Mouse (Mus musculus) stomach, embryonic 14.5 days (tissue): ENCODE measurements around the gene Mapre3. TPM values are rescaled to one million over a fixed set of nuclear protein-coding genes. Genes with fewer than 3 reads are reported as not detected.

Source experiments
- ATAC-seq: fragments of 200-750 bp; cut with Nextera tagmentation; 2 replicates; pipeline ENCODE4 v1.8.0; 2017; ENCODE audit warnings: low read depth, moderate TSS enrichment; ENCODE audit not compliant: insufficient number of reproducible peaks, insufficient read depth, low FRiP score
- H3K27ac ChIP-seq: fragments of 300-500 bp; sonication (generic); 2 replicates; pipeline ENCODE4 v1.5.1; 2014; ENCODE audit warnings: mild to moderate bottlenecking, low read length, moderate library complexity, mixed read lengths
- H3K27me3 ChIP-seq: fragments of 300-500 bp; sonication (generic); 2 replicates; pipeline ENCODE4 v1.6.1; 2014; ENCODE audit warnings: low read length, control low read depth, mixed read lengths; ENCODE audit not compliant: control insufficient read depth, insufficient read depth
- H3K36me3 ChIP-seq: fragments of 300-500 bp; sonication (generic); 2 replicates; pipeline ENCODE4 v1.6.1; 2014; ENCODE audit warnings: mild to moderate bottlenecking, control low read depth, low read length, moderate library complexity, mixed read lengths; ENCODE audit not compliant: control insufficient read depth, insufficient read depth
- H3K4me1 ChIP-seq: fragments of 300-500 bp; sonication (generic); 2 replicates; pipeline ENCODE4 v1.6.1; 2014; ENCODE audit warnings: low read length, control low read depth, mixed read lengths; ENCODE audit not compliant: control insufficient read depth, insufficient read depth
- H3K4me2 ChIP-seq: fragments of 300-500 bp; sonication (generic); replicated peaks from 2 replicates; pipeline ENCODE4 v1.6.1; 2014; ENCODE audit warnings: low read depth, low read length, control low read depth
- H3K4me3 ChIP-seq: fragments of 300-500 bp; sonication (generic); 2 replicates; pipeline ENCODE4 v1.5.1; 2014; ENCODE audit warnings: low read depth, low read length, control low read depth
- H3K9ac ChIP-seq: fragments of 300-500 bp; sonication (generic); replicated peaks from 2 replicates; pipeline ENCODE4 v1.6.1; 2014; ENCODE audit warnings: low read depth, mild to moderate bottlenecking, control low read depth, low read length, moderate library complexity, mixed read lengths
- H3K9me3 ChIP-seq: fragments of 300-500 bp; sonication (generic); 2 replicates; pipeline ENCODE4 v1.6.1; 2016; ENCODE audit warnings: low read depth, low read length, control low read depth; ENCODE audit not compliant: control insufficient read depth
- WGBS: fragments of 180-500 bp; shearing (Covaris S2); extraction: QIAGEN DNeasy Blood & Tissue Kit; methylation state at CpG from one replicate; pipeline ENCODE4 v1.1.7; 2014; 5-methylcytosine and 5-hydroxymethylcytosine counted together
- polyA plus RNA-seq: library from polyadenylated mRNA; unstranded; fragments of >200 nt; fragmentation: Nextera tagmentation; extraction: Ambion mirVana; gene quantifications from 2 replicates; pipeline ENCODE4 v1.2.1, GENCODE M21; 2014

The Mapre3 gene
- 19.2 and 22.7 TPM in 2 replicates for polyA plus RNA-seq

DNA sequence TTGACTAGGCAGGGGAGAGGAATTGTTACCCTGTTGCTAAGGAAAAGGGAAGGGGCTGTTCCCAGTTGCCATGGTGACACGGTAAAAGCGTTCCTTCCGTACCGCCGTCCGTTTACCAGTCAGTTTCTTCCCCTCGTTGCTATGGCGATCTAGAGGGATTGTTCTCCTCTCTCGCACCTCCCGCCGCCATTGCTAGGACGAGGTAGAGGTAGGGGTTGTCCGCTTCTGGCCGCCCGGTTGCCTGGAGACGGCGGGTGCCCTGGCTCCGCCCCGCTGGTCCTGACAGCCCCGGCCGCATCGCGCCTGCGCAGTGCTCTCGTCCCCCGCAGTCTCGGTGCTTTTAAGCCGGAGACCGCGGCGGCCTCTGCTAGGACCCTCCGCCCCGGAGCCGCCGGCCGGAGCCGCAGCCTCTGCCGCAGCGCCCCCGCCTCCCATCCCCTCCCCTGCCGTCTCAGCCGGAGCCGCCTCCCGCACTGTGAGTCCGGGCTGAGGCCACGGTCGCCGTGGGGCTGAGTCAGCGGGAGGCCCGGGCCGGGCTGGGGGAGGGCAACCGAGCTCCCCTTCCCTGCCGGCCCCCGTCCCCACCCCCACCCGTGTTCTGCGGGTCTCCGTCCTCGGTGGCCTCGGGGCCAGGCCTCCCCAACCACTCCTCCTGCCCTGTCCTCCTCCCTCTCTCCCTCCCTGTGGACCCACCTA lies at the start of gene Mapre3:
Mapre3 (plus strand) TSS at position 218 of the 696 bp plus-strand sequence.
- H3K9ac ChIP-seq, result peak within 1 kb of the TSS; percentile 78; the same call in 1 of the 2 replicates
- H3K9me3 ChIP-seq, result no peaks in the 10 kb centered on the region
- under 1% methylated on average over 59 of the region's 59 CpGs for WGBS
- no peaks in the 10 kb centered on the region for H3K36me3 ChIP-seq
- peak; percentile 92 for ATAC-seq
- H3K27ac ChIP-seq, result no peak within 1 kb of the TSS
- no peaks in the 10 kb centered on the region for H3K27me3 ChIP-seq
- H3K4me2 ChIP-seq, result peak within 1 kb of the TSS; percentile 84
- H3K4me1 ChIP-seq, result peaks cover 17% of the 10 kb centered on the region
- H3K4me3 ChIP-seq, result peak within 1 kb of the TSS; percentile 80

DNA sequence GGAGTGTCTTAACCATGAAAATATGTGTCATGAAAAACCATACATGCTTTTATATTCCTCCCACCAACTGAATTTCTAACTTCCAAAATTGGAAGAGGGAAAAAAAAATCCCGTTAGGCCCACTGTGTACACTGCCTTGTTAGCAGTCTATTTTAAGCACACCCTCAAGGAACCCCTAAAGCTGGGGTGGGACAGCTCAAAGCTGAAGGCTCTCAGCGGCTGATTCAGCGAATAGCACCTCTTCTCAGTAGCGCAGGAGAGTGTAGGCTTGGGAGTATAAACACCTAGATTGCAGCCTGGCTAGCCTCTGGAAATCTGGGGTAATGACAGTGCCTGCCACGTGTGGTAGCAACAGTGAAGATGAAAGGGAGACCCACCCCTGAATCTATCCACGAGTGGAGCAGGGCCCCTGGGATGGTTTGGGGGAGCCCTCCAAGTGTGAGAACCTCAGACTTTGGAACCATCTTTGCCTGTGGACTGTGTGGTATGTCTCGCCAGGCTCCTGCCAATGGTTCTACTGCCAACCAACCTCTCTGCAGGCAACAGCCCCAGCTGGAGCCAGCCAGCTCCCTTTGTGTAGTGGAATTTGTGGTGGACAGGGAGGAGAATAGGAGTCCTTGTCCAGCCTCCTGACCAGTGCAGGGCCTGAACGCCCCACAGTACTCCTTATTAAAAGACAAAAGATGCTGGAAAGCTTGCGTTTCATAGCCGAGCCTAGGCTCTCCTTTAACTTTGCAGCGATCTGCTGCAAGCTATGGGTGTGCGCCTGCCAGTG lies 48.7 kb upstream of the Mapre3 start:
- Histone ChIP-seq H3K4me1 (peaks cover 14% of the 10 kb centered on the region; the same call in 1 of the 2 replicates), H3K36me3 (no peaks in the 10 kb centered on the region), H3K4me2 (no peak overlapping the region), H3K4me3 (no peak overlapping the region), H3K9me3 (no peaks in the 10 kb centered on the region), H3K27ac (no peak overlapping the region), H3K9ac (no peak overlapping the region), H3K27me3 (no peaks in the 10 kb centered on the region)
- whole genome bisulfite sequencing, result 77% methylated on average over 12 of the region's 12 CpGs
- ATAC-seq, result no peak

DNA sequence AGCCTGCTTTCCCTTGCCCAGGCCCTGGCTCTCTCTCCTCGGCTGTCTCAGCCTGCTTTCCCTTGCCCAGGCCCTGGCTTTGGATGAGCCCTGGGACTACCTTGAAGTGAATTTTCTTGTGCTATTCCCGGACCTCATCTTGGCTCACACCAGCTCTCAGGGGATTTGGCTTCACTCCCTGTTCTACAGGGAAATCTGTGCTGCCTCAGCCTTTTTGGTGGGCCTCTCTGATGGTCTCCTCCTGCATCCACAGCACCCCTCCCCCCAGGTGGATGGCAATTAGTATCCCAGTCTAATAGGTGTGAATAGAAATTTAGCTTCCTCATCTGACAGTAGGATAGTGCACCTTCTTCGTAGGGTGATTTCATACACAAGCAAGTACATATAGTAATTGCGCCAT lies 46.4 kb upstream of the Mapre3 start:
- no peak overlapping the region for H3K27ac ChIP-seq
- H3K4me1 ChIP-seq, result peaks cover 18% of the 10 kb centered on the region; the same call in 1 of the 2 replicates
- H3K36me3 ChIP-seq, result no peaks in the 10 kb centered on the region
- no peaks in the 10 kb centered on the region for H3K9me3 ChIP-seq
- no peak for ATAC-seq
- no peak overlapping the region for H3K4me3 ChIP-seq
- H3K9ac ChIP-seq, result no peak overlapping the region
- peak overlapping the region; percentile 16; the same call in 1 of the 2 replicates for H3K4me2 ChIP-seq
- no peaks in the 10 kb centered on the region for H3K27me3 ChIP-seq
- WGBS, result 66% methylated on average over 4 of the region's 4 CpGs

- H3K9ac ChIP-seq, result no peak overlapping the region
- peaks cover 18% of the 10 kb centered on the region; the same call in 1 of the 2 replicates for H3K4me1 ChIP-seq
- WGBS, result 17% methylated on average over 9 of the region's 9 CpGs
- ATAC-seq, result peak; percentile 71; the same call in 1 of the 2 replicates
- no peak overlapping the region for H3K27ac ChIP-seq
- H3K36me3 ChIP-seq, result no peaks in the 10 kb centered on the region
- peak overlapping the region; percentile 16; the same call in 1 of the 2 replicates for H3K4me2 ChIP-seq
- no peaks in the 10 kb centered on the region for H3K9me3 ChIP-seq
- H3K4me3 ChIP-seq, result no peak overlapping the region
- no peaks in the 10 kb centered on the region for H3K27me3 ChIP-seq
Measured at GRCm38 (mm10) chr5:30768598-30768997, 45.8 kb upstream of the Mapre3 start.

DNA sequence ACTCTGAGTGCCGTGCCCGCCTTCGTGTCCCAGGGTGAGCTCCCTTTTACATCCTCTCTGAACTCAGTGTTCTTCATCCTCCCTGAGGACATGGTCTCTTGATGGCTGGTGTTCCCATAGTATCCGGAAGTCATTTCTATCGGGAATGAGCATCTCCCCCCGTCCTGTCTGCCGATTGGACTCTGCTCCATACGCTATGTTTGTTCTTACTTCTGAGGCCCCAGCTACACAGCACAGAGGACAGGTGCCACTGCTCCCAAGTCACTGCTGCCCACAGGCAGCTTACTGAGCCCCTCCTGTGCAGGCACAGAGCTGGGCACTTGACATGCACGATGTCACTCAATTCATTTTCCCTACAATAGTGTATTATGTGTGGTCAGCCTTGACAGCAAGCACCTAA lies 45.4 kb upstream of the Mapre3 start:
- ATAC-seq, result no peak
- H3K4me1 ChIP-seq, result peaks cover 18% of the 10 kb centered on the region; the same call in 1 of the 2 replicates

GRCm38 (mm10) chr5:30774601-30775371 lies 39.7 kb upstream of the Mapre3 start:
- Histone ChIP-seq H3K36me3 (no peaks in the 10 kb centered on the region), H3K4me3 (no peak overlapping the region), H3K4me2 (peak overlapping the region; percentile 52), H3K4me1 (0 out of 2 replicates have a peak, but pooled peaks cover 4% of the 10 kb centered on the region), H3K9me3 (no peaks in the 10 kb centered on the region), H3K27ac (no peak overlapping the region), H3K27me3 (no peaks in the 10 kb centered on the region), H3K9ac (no peak overlapping the region)
- 7% methylated on average over 20 of the region's 20 CpGs for WGBS
- peak; percentile 68; the same call in 1 of the 2 replicates for ATAC-seq

More for the DNA sequence above, 45.4 kb upstream of the Mapre3 start:
- Histone ChIP-seq H3K9ac (no peak overlapping the region), H3K9me3 (no peaks in the 10 kb centered on the region), H3K36me3 (no peaks in the 10 kb centered on the region), H3K4me3 (no peak overlapping the region), H3K4me2 (no peak overlapping the region), H3K27me3 (no peaks in the 10 kb centered on the region), H3K27ac (no peak overlapping the region)
- WGBS, result 79% methylated on average over 9 of the region's 9 CpGs

GRCm38 (mm10) chr5:30780699-30781098 lies 33.7 kb upstream of the Mapre3 start:
- Histone ChIP-seq H3K9ac (no peak overlapping the region), H3K4me3 (no peak overlapping the region), H3K9me3 (no peaks in the 10 kb centered on the region), H3K27ac (no peak overlapping the region), H3K27me3 (no peaks in the 10 kb centered on the region), H3K4me2 (no peak overlapping the region), H3K4me1 (no peaks in the 10 kb centered on the region), H3K36me3 (no peaks in the 10 kb centered on the region)
- 63% methylated on average over 9 of the region's 9 CpGs for WGBS
- no peak for ATAC-seq

GRCm38 (mm10) chr5:30781147-30781546 lies 33.3 kb upstream of the Mapre3 start:
- Histone ChIP-seq H3K4me1 (no peaks in the 10 kb centered on the region), H3K9me3 (no peaks in the 10 kb centered on the region), H3K27me3 (no peaks in the 10 kb centered on the region), H3K4me2 (no peak overlapping the region), H3K9ac (no peak overlapping the region), H3K36me3 (no peaks in the 10 kb centered on the region), H3K4me3 (no peak overlapping the region), H3K27ac (no peak overlapping the region)
- no peak for ATAC-seq
- 69% methylated on average over 3 of the region's 3 CpGs for WGBS
